Mouse (Mus musculus): ENCODE data around the gene Kcnk4.
"Not testable (repeated sequence)": the region's sequence is repeated elsewhere in the genome, so short reads cannot be mapped to it uniquely, and the experiment has no call there.

Gene Kcnk4

GRCm38 (mm10) chr19:6903031-6903430 lies 31.3 kb downstream of the Kcnk4 start:
- ATAC-seq (ENCODE audit: insufficient number of reproducible peaks, low FRiP score, low TSS enrichment), result no peak

- ATAC-seq (ENCODE audit: insufficient number of reproducible peaks, low FRiP score, low TSS enrichment), result no peak
Measured at GRCm38 (mm10) chr19:6899641-6900040, 34.7 kb downstream of the Kcnk4 start.

- ATAC-seq (ENCODE audit: insufficient number of reproducible peaks, low FRiP score, low TSS enrichment), result not testable (repeated sequence)
Measured at GRCm38 (mm10) chr19:6895608-6896305, 38.6 kb downstream of the Kcnk4 start.

GRCm38 (mm10) chr19:6893731-6894451 lies 40.4 kb downstream of the Kcnk4 start:
- no peak for ATAC-seq (ENCODE audit: insufficient number of reproducible peaks, low FRiP score, low TSS enrichment)

- ATAC-seq (ENCODE audit: insufficient number of reproducible peaks, low FRiP score, low TSS enrichment), result no peak
Measured at GRCm38 (mm10) chr19:6892512-6892911, 41.8 kb downstream of the Kcnk4 start.

- ATAC-seq (ENCODE audit: insufficient number of reproducible peaks, low FRiP score, low TSS enrichment), result no peak
Measured at GRCm38 (mm10) chr19:6877965-6878364, 56.4 kb downstream of the Kcnk4 start.

GRCm38 (mm10) chr19:6876799-6877198 lies 57.5 kb downstream of the Kcnk4 start:
- ATAC-seq (ENCODE audit: insufficient number of reproducible peaks, low FRiP score, low TSS enrichment), result no peak

- ATAC-seq (ENCODE audit: insufficient number of reproducible peaks, low FRiP score, low TSS enrichment), result no peak
Measured at GRCm38 (mm10) chr19:6875834-6876233, 58.5 kb downstream of the Kcnk4 start.

- no peak for ATAC-seq (ENCODE audit: insufficient number of reproducible peaks, low FRiP score, low TSS enrichment)
Measured at GRCm38 (mm10) chr19:6874257-6874656, 60.1 kb downstream of the Kcnk4 start.
